ENCODE assay signal across 9 mouse cellular contexts in the genomic region with DNA sequence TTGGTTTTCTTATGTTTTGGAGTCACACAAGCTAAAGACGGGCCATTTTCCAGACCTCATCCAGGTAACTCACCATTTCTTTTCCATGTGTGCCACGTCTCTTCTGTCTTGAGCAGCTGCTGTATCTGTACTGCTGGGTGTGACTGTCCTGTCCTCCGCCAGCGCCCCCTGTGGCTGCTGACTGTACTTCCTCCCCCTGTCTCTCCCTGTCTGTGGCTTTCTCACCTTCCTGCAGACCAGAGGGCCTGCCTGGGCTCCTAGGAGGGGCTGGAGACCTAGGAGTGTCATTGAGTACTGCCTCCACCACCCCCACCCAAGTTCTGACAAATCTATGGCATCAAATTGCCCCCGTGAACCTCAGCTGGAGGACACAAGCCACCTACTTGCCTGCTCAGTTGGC. TPM values are rescaled to one million over a fixed set of nuclear protein-coding genes. Genes with fewer than 3 reads are reported as not detected.
DNase-seq lines count a peak whose midpoint lies in the region; ATAC-seq and TF ChIP-seq lines count a peak whose summit lies in the region.
"Had no signal": no experiment of that assay in that cellular context is flagged by ENCODE, and none has a peak within 500 bp of the region (broad histone marks: within the 10 kb centered on the region; RNA-seq: fewer than 3 reads in every experiment).

No protein-coding gene starts in this region.

- WGBS in intestine, embryonic 15.5 days = 50% methylated on average over 5 of the region's 5 CpGs
- 49% methylated on average over 5 of the region's 5 CpGs for WGBS in intestine, embryonic 16.5 days
- WGBS in limb, embryonic 10.5 days = 42% methylated on average over 5 of the region's 5 CpGs
- WGBS in hindbrain, embryonic 13.5 days = 50% methylated on average over 5 of the region's 5 CpGs

- no peak overlapping the region for H3K4me3 ChIP-seq in intestine, embryonic 15.5 days (replicated peaks)
- no peak overlapping the region for H3K4me3 ChIP-seq in intestine, embryonic 16.5 days (ENCODE audit: low read length)
- H3K4me3 ChIP-seq in E14TG2a.4 (replicated peaks; ENCODE audit: low read length) = no peak overlapping the region
- H3K4me3 ChIP-seq in limb, embryonic 10.5 days = no peak overlapping the region
- no peak overlapping the region for H3K4me3 ChIP-seq in hindbrain, embryonic 13.5 days
- H3K4me3 ChIP-seq: limb, embryonic 12.5 days had no signal

- TF ChIP-seq CTCF in E14TG2a.4 (conservative IDR thresholded peaks at IDR 0.05; ENCODE audit: low read length) = peak; percentile 75

- peak; percentile 48 for DNase-seq in brain, adult 2 months (ENCODE audit: low read depth, low spot score)
- peak; percentile 47 for DNase-seq in limb, embryonic 10.5 days (ENCODE audit: low spot score)
- no peak for DNase-seq in left cerebral cortex, postnatal 25 days (ENCODE audit: low spot score in 2 of 2)

- intact Hi-C loops in left cerebral cortex, postnatal 25 days (cut with DNase I) = no loop called here

- no peak overlapping the region for H3K9ac ChIP-seq in intestine, embryonic 15.5 days
- H3K9ac ChIP-seq in intestine, embryonic 16.5 days (ENCODE audit: low read depth, low read length) = no peak overlapping the region
- H3K9ac ChIP-seq in hindbrain, embryonic 13.5 days = no peak overlapping the region
- H3K9ac ChIP-seq: limb, embryonic 12.5 days had no signal

- ATAC-seq in intestine, embryonic 15.5 days = peak; percentile 49; the same call in 1 of the 2 replicates
- no peak for ATAC-seq in intestine, embryonic 16.5 days
- peak; percentile 62 for ATAC-seq in neutrophil, adult 5-6 weeks (ENCODE audit: extremely low read depth, insufficient number of reproducible peaks, low FRiP score, poor library complexity, severe bottlenecking)
- no peak for ATAC-seq in hindbrain, embryonic 13.5 days (ENCODE audit: low FRiP score)

- H3K4me2 ChIP-seq in intestine, embryonic 15.5 days (replicated peaks) = no peak overlapping the region
- H3K4me2 ChIP-seq in intestine, embryonic 16.5 days (ENCODE audit: low read depth, low read length) = no peak overlapping the region
- no peak overlapping the region for H3K4me2 ChIP-seq in hindbrain, embryonic 13.5 days
- H3K4me2 ChIP-seq: limb, embryonic 12.5 days had no signal

- H3K4me1 ChIP-seq in intestine, embryonic 15.5 days (replicated peaks) = no peaks in the 10 kb centered on the region
- no peaks in the 10 kb centered on the region for H3K4me1 ChIP-seq in intestine, embryonic 16.5 days (ENCODE audit: control insufficient read depth, insufficient read depth, low read length)
- peaks cover 72% of the 10 kb centered on the region for H3K4me1 ChIP-seq in E14TG2a.4 (replicated peaks; ENCODE audit: low read depth, low read length)
- no peaks in the 10 kb centered on the region for H3K4me1 ChIP-seq in limb, embryonic 10.5 days
- H3K4me1 ChIP-seq in hindbrain, embryonic 13.5 days (replicated peaks) = no peaks in the 10 kb centered on the region
- H3K4me1 ChIP-seq: limb, embryonic 12.5 days had no signal

- no peaks in the 10 kb centered on the region for H3K9me3 ChIP-seq in intestine, embryonic 15.5 days
- no peaks in the 10 kb centered on the region for H3K9me3 ChIP-seq in intestine, embryonic 16.5 days (ENCODE audit: control insufficient read depth, low read length)
- no peaks in the 10 kb centered on the region for H3K9me3 ChIP-seq in E14TG2a.4 (ENCODE audit: low read length)
- no peaks in the 10 kb centered on the region for H3K9me3 ChIP-seq in limb, embryonic 10.5 days (replicated peaks)
- H3K9me3 ChIP-seq in hindbrain, embryonic 13.5 days = no peaks in the 10 kb centered on the region
- H3K9me3 ChIP-seq: limb, embryonic 12.5 days had no signal

- H3K27ac ChIP-seq in intestine, embryonic 15.5 days = no peak overlapping the region
- no peak overlapping the region for H3K27ac ChIP-seq in intestine, embryonic 16.5 days (ENCODE audit: low read length)
- H3K27ac ChIP-seq in limb, embryonic 10.5 days = no peak overlapping the region
- H3K27ac ChIP-seq in hindbrain, embryonic 13.5 days = no peak overlapping the region
- H3K27ac ChIP-seq: limb, embryonic 12.5 days had no signal

- H3K27me3 ChIP-seq in intestine, embryonic 15.5 days (replicated peaks) = no peaks in the 10 kb centered on the region
- no peaks in the 10 kb centered on the region for H3K27me3 ChIP-seq in intestine, embryonic 16.5 days (replicated peaks; ENCODE audit: control insufficient read depth, insufficient read depth, low read length)
- no peaks in the 10 kb centered on the region for H3K27me3 ChIP-seq in E14TG2a.4 (ENCODE audit: insufficient read depth, low read length)
- H3K27me3 ChIP-seq in limb, embryonic 10.5 days (ENCODE audit: low read depth, poor library complexity, severe bottlenecking) = no peaks in the 10 kb centered on the region
- H3K27me3 ChIP-seq in hindbrain, embryonic 13.5 days = no peaks in the 10 kb centered on the region
- H3K27me3 ChIP-seq: limb, embryonic 12.5 days had no signal

- peaks cover under 1% of the 10 kb centered on the region for H3K36me3 ChIP-seq in intestine, embryonic 15.5 days
- H3K36me3 ChIP-seq in intestine, embryonic 16.5 days (ENCODE audit: control insufficient read depth, insufficient read depth, low read length) = no peaks in the 10 kb centered on the region
- peaks cover 98% of the 10 kb centered on the region for H3K36me3 ChIP-seq in E14TG2a.4 (ENCODE audit: insufficient read depth, low read length)
- peaks cover 93% of the 10 kb centered on the region for H3K36me3 ChIP-seq in limb, embryonic 10.5 days
- peaks cover 66% of the 10 kb centered on the region for H3K36me3 ChIP-seq in hindbrain, embryonic 13.5 days

RNA-seq across cellular contexts. Expression of gene Ptdss2, which starts 20.9 kb away (rescaled TPM):
- 58.0 and 59.7 TPM in 2 replicates for polyA plus RNA-seq in intestine, embryonic 15.5 days (2015; fragmentation: Nextera tagmentation; extraction: Ambion mirVana)
- 59.0 and 60.3 TPM in 2 replicates for polyA plus RNA-seq in intestine, embryonic 16.5 days (2015; fragmentation: Nextera tagmentation; extraction: Ambion mirVana)
- 85.6 and 95.2 TPM in 2 replicates for polyA plus RNA-seq in limb, embryonic 10.5 days (2016; fragmentation: Nextera tagmentation; extraction: Ambion mirVana)
- total RNA-seq in neutrophil, adult 5-6 weeks (2017) = 4.2 and 6.3 TPM in 2 replicates
- 10 to 100 TPM; 47.3 to 53.6 TPM for total RNA-seq in left cerebral cortex, postnatal 25 days (2021)
- 79.8 and 83.6 TPM in 2 replicates for polyA plus RNA-seq in hindbrain, embryonic 13.5 days (2015; fragmentation: Nextera tagmentation; extraction: Ambion mirVana)

RNA-seq across cellular contexts. Expression of gene Ano9, which starts 25.5 kb away (rescaled TPM):
- 29.5 and 35.3 TPM in 2 replicates for polyA plus RNA-seq in intestine, embryonic 15.5 days (2015; fragmentation: Nextera tagmentation; extraction: Ambion mirVana)
- polyA plus RNA-seq in intestine, embryonic 16.5 days (2015; fragmentation: Nextera tagmentation; extraction: Ambion mirVana) = 43.6 and 50.1 TPM in 2 replicates
- polyA plus RNA-seq in limb, embryonic 10.5 days (2016; fragmentation: Nextera tagmentation; extraction: Ambion mirVana) = 0.64 and 0.67 TPM in 2 replicates
- not detected in 2 replicates for total RNA-seq in neutrophil, adult 5-6 weeks (2017)
- not detected for total RNA-seq in left cerebral cortex, postnatal 25 days (2021)
- 0.09 TPM in 1 of 2 replicates, not detected in the other for polyA plus RNA-seq in hindbrain, embryonic 13.5 days (2015; fragmentation: Nextera tagmentation; extraction: Ambion mirVana)

RNA-seq across cellular contexts. Expression of gene Rnh1, which starts 29.5 kb away (rescaled TPM):
- 123 and 155 TPM in 2 replicates for polyA plus RNA-seq in intestine, embryonic 15.5 days (2015; fragmentation: Nextera tagmentation; extraction: Ambion mirVana)
- polyA plus RNA-seq in intestine, embryonic 16.5 days (2015; fragmentation: Nextera tagmentation; extraction: Ambion mirVana) = 159 and 160 TPM in 2 replicates
- polyA plus RNA-seq in limb, embryonic 10.5 days (2016; fragmentation: Nextera tagmentation; extraction: Ambion mirVana) = 67.7 and 85.0 TPM in 2 replicates
- total RNA-seq in neutrophil, adult 5-6 weeks (2017) = 41.0 and 51.8 TPM in 2 replicates
- total RNA-seq in left cerebral cortex, postnatal 25 days (2021) = 10 to 100 TPM; 30.5 to 32.9 TPM
- 51.1 and 53.5 TPM in 2 replicates for polyA plus RNA-seq in hindbrain, embryonic 13.5 days (2015; fragmentation: Nextera tagmentation; extraction: Ambion mirVana)

RNA-seq across cellular contexts. Expression of gene Sigirr, which starts 42.7 kb away (rescaled TPM):
- 17.8 and 20.5 TPM in 2 replicates for polyA plus RNA-seq in intestine, embryonic 15.5 days (2015; fragmentation: Nextera tagmentation; extraction: Ambion mirVana)
- 29.4 and 32.8 TPM in 2 replicates for polyA plus RNA-seq in intestine, embryonic 16.5 days (2015; fragmentation: Nextera tagmentation; extraction: Ambion mirVana)
- polyA plus RNA-seq in limb, embryonic 10.5 days (2016; fragmentation: Nextera tagmentation; extraction: Ambion mirVana) = 2.3 TPM in 2 replicates
- 21.0 and 21.9 TPM in 2 replicates for total RNA-seq in neutrophil, adult 5-6 weeks (2017)
- total RNA-seq in left cerebral cortex, postnatal 25 days (2021) = 1 to 10 TPM; 2.9 to 3.2 TPM
- 1.7 and 2.9 TPM in 2 replicates for polyA plus RNA-seq in hindbrain, embryonic 13.5 days (2015; fragmentation: Nextera tagmentation; extraction: Ambion mirVana)

RNA-seq across cellular contexts. Expression of gene Hras, which starts 50.7 kb away (rescaled TPM):
- polyA plus RNA-seq in intestine, embryonic 15.5 days (2015; fragmentation: Nextera tagmentation; extraction: Ambion mirVana) = 92.9 and 107 TPM in 2 replicates
- polyA plus RNA-seq in intestine, embryonic 16.5 days (2015; fragmentation: Nextera tagmentation; extraction: Ambion mirVana) = 21.9 and 47.0 TPM in 2 replicates
- 101 and 104 TPM in 2 replicates for polyA plus RNA-seq in limb, embryonic 10.5 days (2016; fragmentation: Nextera tagmentation; extraction: Ambion mirVana)
- 13.7 and 23.8 TPM in 2 replicates for total RNA-seq in neutrophil, adult 5-6 weeks (2017)
- 100 to 1,000 TPM; 279 to 287 TPM for total RNA-seq in left cerebral cortex, postnatal 25 days (2021)
- polyA plus RNA-seq in hindbrain, embryonic 13.5 days (2015; fragmentation: Nextera tagmentation; extraction: Ambion mirVana) = 109 and 118 TPM in 2 replicates

Comparison
In these comparisons a context has a peak if more than half of its experiments do, and no peak if none do; other contexts are left out.
1. ATAC-seq: peak in intestine, embryonic 15.5 days (single experiment) and neutrophil, adult 5-6 weeks (single experiment); none in intestine, embryonic 16.5 days (single experiment) and hindbrain, embryonic 13.5 days (single experiment).
2. DNase-seq: peak in brain, adult 2 months (single experiment) and limb, embryonic 10.5 days (single experiment); none in left cerebral cortex, postnatal 25 days (0 of 2).
3. RNA of gene Ano9, which starts 25.5 kb away (polyA plus RNA-seq): 43.6 to 50.1 TPM in intestine, embryonic 16.5 days and 29.5 to 35.3 TPM in intestine, embryonic 15.5 days; 0.64 to 0.67 TPM in limb, embryonic 10.5 days and 0.09 TPM in hindbrain, embryonic 13.5 days; every median in the first group is over 10 times any median in the second.